Mouse (Mus musculus) lung, adult 2 months (tissue): ENCODE measurements around the gene Rnf10.
A peak's percentile ranks its signal among the peaks of the same experiment; 100 is the strongest.

Experiments
- CTCF ChIP-seq: fragments of 200-500 bp; IDR thresholded peaks from 2 replicates; pipeline ENCODE4 v1.5.1; 2011; ENCODE audit warnings: mild to moderate bottlenecking, low read length, control low read depth; ENCODE audit not compliant: insufficient read depth
- POLR2A ChIP-seq: fragments of 200-500 bp; IDR thresholded peaks from 2 replicates; pipeline ENCODE4 v1.6.1; 2011; ENCODE audit warnings: low read depth, mild to moderate bottlenecking, control low read depth, low read length, borderline replicate concordance; ENCODE audit errors: extremely low read depth

DNA sequence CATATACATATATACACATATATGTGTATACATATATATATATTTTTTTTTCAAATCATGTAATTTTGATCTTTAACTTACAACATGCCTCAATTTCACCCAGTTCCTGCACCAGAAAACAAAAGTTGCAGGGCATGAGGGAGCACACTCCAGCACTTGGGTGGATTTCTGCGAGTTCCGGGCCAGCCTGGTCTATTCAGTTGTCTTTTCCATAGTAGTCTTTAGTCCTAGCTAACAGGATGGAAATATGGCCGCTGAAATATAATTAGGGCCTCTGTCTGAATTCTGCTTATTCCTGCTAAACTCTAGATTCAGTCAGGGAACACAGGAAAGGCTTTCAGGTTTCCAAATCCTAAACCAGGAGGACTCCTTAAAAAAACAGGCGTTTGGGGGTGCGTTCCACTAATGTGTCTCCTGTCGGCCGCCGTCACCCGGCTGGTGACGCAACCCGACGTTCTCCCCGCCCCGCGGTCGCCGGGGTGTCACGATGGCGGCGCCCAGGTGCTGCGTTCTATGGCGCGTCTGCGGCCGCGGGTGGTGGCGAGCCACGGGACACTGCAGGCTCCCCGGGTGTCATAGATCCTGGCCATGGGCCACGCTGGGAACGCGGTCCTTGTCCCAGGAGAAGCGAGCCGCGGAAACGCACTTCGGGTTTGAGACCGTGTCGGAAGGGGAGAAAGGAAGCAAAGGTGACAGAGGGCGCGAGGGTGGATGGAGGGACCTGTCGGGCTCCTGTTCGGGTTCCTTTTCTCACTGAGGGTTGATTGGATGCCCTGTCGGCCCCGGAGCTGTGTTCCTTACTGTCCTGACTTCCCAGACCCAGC, 6.7 kb upstream of the Rnf10 start, which contains the start of gene Coq5:
- TF ChIP-seq CTCF (no peak), POLR2A (peak; percentile 58; the same call in 1 of the 2 replicates)
